Mouse (Mus musculus) forebrain, embryonic 11.5 days (tissue): ENCODE measurements at regions not wholly inside any gene's neighbourhood (a gene's known extent, or its start where the extent isn't known, plus 50 kb on each side); places are given as distances from the start of the nearest gene placed in this dataset.

ENCODE experiments used
- ATAC-seq: fragments of 200-750 bp; cut with Nextera tagmentation; replicated peaks from 2 replicates; pipeline ENCODE4 v1.8.0; 2017; ENCODE audit warnings: moderate TSS enrichment; ENCODE audit not compliant: low FRiP score
- DNase-seq: peaks from one replicate; pipeline ENCODE4 v3.0.0-alpha.2; 2017; ENCODE audit warnings: low spot score
- H3K27ac ChIP-seq: fragments of 300-500 bp; sonication (generic); 2 replicates; pipeline ENCODE4 v1.5.1; 2014; ENCODE audit warnings: low read depth, low read length
- H3K27me3 ChIP-seq: fragments of 300-500 bp; sonication (generic); 2 replicates; pipeline ENCODE4 v1.6.1; 2014; ENCODE audit warnings: mild to moderate bottlenecking, low read length, mixed read lengths; ENCODE audit not compliant: control insufficient read depth, insufficient read depth
- H3K36me3 ChIP-seq: fragments of 300-500 bp; sonication (generic); 2 replicates; pipeline ENCODE4 v1.6.1; 2014; ENCODE audit warnings: mild to moderate bottlenecking, low read length, moderate library complexity, mixed read lengths; ENCODE audit not compliant: control insufficient read depth, insufficient read depth
- H3K4me1 ChIP-seq: fragments of 300-500 bp; sonication (generic); replicated peaks from 2 replicates; pipeline ENCODE4 v1.6.1; 2014; ENCODE audit warnings: low read length, mixed read lengths; ENCODE audit not compliant: control insufficient read depth, insufficient read depth
- H3K4me2 ChIP-seq: fragments of 300-500 bp; sonication (generic); 2 replicates; pipeline ENCODE4 v1.6.1; 2014; ENCODE audit warnings: low read depth, mild to moderate bottlenecking, low read length, moderate library complexity, mixed read lengths; ENCODE audit not compliant: severe bottlenecking
- H3K4me3 ChIP-seq: fragments of 300-500 bp; sonication (generic); 2 replicates; pipeline ENCODE4 v1.5.1; 2014; ENCODE audit warnings: low read depth, low read length
- H3K9ac ChIP-seq: fragments of 300-500 bp; sonication (generic); 2 replicates; pipeline ENCODE4 v1.6.1; 2014; ENCODE audit warnings: low read length
- H3K9me3 ChIP-seq: fragments of 300-500 bp; sonication (generic); 2 replicates; pipeline ENCODE4 v1.6.1; 2016; ENCODE audit warnings: low read length, mixed read lengths; ENCODE audit not compliant: control insufficient read depth
- WGBS: fragments of 180-500 bp; shearing (Covaris S2); extraction: QIAGEN DNeasy Blood & Tissue Kit; methylation state at CpG from one replicate; pipeline ENCODE4 v1.1.7; 2014; 5-methylcytosine and 5-hydroxymethylcytosine counted together

DNA sequence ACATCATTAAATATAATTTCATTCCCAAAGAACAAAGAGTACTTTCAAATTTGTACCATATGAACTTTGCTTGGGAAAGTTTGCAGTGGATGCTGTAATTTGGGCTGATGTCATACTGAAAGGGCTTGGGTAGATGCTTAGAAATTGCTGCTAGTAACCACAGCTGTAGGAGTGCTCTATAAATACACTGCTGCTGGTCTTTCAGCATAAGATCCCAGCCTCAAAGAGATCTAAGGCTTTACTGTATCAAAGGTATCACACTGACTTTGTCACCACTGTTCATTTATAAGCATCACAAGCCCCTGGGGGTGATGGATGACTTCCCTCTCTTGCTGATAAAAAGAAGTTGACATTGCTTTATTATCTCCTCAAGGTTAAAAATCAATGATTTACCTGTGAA, 497.2 kb downstream of the Pla2g4a start:
- ATAC-seq (no peak), DNase-seq (no peak)
- H3K9ac ChIP-seq = no peak overlapping the region
- no peaks in the 10 kb centered on the region for H3K27me3 ChIP-seq
- no peaks in the 10 kb centered on the region for H3K9me3 ChIP-seq
- no peak overlapping the region for H3K4me2 ChIP-seq
- no peaks in the 10 kb centered on the region for H3K36me3 ChIP-seq
- H3K4me1 ChIP-seq = no peaks in the 10 kb centered on the region
- no peak overlapping the region for H3K4me3 ChIP-seq
- H3K27ac ChIP-seq = no peak overlapping the region

DNA sequence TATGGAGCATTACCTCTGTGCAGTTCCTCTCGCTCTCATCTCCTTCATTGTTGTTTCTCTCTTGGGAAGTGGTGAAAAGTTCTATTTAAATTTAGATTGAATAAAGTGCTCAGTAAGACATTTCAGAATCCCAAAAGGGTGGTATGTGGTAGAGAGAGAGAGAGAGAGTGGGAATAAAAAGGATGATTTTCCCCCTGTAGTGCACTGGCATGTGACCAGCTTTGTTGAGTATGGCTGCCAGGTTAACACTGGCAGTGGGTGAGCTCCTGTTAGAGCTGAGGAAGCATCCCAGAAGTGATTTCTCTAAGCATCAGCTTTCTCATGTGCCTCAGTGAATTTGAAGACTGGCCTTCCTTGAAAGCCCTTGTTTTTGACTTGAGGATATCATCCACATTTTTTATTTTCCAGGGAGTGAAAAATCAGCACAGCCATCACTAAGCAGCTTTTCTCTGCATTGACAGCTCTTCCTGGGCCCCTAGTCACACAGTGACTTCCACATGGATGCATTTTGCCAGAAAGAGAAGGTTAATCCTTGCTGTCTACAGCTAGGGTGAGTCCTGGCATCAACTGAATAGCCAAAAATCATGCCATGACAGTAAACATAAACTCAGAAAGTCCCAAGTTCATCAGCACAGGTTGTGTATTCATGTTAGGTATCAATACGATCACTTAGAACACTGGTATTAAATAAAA, 511.1 kb downstream of the Pla2g4a start:
- no peak for ATAC-seq

GRCm38 (mm10) chr1:149448516-149448915, 512.6 kb downstream of the Pla2g4a start:
- WGBS = 81% methylated on average over 5 of the region's 5 CpGs
- Histone ChIP-seq H3K27ac (no peak overlapping the region), H3K4me3 (no peak overlapping the region), H3K27me3 (no peaks in the 10 kb centered on the region), H3K9ac (no peak overlapping the region), H3K4me1 (no peaks in the 10 kb centered on the region), H3K36me3 (no peaks in the 10 kb centered on the region), H3K9me3 (no peaks in the 10 kb centered on the region), H3K4me2 (no peak overlapping the region)
- ATAC-seq (no peak), DNase-seq (no peak)

More for the DNA sequence above, 511.1 kb downstream of the Pla2g4a start:
- Histone ChIP-seq H3K4me2 (no peak overlapping the region), H3K9ac (no peak overlapping the region), H3K27me3 (no peaks in the 10 kb centered on the region), H3K9me3 (no peaks in the 10 kb centered on the region), H3K27ac (no peak overlapping the region), H3K4me1 (no peaks in the 10 kb centered on the region), H3K36me3 (no peaks in the 10 kb centered on the region), H3K4me3 (no peak overlapping the region)
- 93% methylated on average over 2 of the region's 2 CpGs for WGBS
- no peak for DNase-seq

DNA sequence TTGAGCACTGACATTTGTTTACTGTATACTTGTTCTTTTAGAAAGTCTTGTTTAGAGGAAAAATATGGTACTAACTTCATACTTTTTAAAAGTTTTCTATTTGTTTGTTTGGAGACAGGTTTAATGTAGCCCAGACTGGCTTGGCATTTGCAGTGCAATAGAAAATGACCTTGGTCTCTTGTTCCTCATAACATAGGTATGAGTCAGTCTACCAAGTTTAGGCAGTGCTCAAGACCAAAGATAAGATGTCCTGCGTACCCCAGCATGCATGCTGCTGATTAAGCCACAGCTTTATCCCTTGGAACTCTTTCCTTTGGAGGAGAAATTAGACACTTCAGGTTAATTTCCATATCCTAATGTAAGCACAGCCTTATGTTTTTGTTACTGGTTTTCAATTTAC, 550.1 kb downstream of the Pla2g4a start:
- Histone ChIP-seq H3K27ac (no peak overlapping the region), H3K9ac (no peak overlapping the region), H3K9me3 (no peaks in the 10 kb centered on the region), H3K27me3 (no peaks in the 10 kb centered on the region), H3K4me1 (no peaks in the 10 kb centered on the region), H3K36me3 (no peaks in the 10 kb centered on the region), H3K4me3 (no peak overlapping the region), H3K4me2 (no peak overlapping the region)
- ATAC-seq = no peak
- 86% methylated on average over 1 of the region's 1 CpGs for WGBS
- DNase-seq = no peak

- H3K4me1 ChIP-seq = no peaks in the 10 kb centered on the region
- no peak overlapping the region for H3K27ac ChIP-seq
- no peaks in the 10 kb centered on the region for H3K27me3 ChIP-seq
- H3K9me3 ChIP-seq = no peaks in the 10 kb centered on the region
- no peaks in the 10 kb centered on the region for H3K36me3 ChIP-seq
- no peak overlapping the region for H3K4me3 ChIP-seq
- H3K4me2 ChIP-seq = no peak overlapping the region
- no peak for ATAC-seq
- H3K9ac ChIP-seq = no peak overlapping the region
- no peak for DNase-seq
- WGBS = 57% methylated on average over 1 of the region's 1 CpGs
Measured at GRCm38 (mm10) chr1:149405367-149405766, 555.7 kb downstream of the Pla2g4a start.

GRCm38 (mm10) chr1:149388706-149389105, 572.4 kb downstream of the Pla2g4a start:
- WGBS = 86% methylated on average over 3 of the region's 3 CpGs
- no peak overlapping the region for H3K4me3 ChIP-seq
- ATAC-seq = no peak

GRCm38 (mm10) chr1:149351338-149351907, 609.7 kb downstream of the Pla2g4a start:
- no peaks in the 10 kb centered on the region for H3K9me3 ChIP-seq
- H3K4me1 ChIP-seq = no peaks in the 10 kb centered on the region
- no peak overlapping the region for H3K27ac ChIP-seq
- no peak overlapping the region for H3K9ac ChIP-seq
- DNase-seq (no peak), ATAC-seq (no peak)
- no peak overlapping the region for H3K4me2 ChIP-seq
- H3K36me3 ChIP-seq = no peaks in the 10 kb centered on the region
- no peak overlapping the region for H3K4me3 ChIP-seq
- no peaks in the 10 kb centered on the region for H3K27me3 ChIP-seq

More at GRCm38 (mm10) chr1:149388706-149389105, 572.4 kb downstream of the Pla2g4a start:
- no peak overlapping the region for H3K9ac ChIP-seq
- H3K27me3 ChIP-seq = no peaks in the 10 kb centered on the region
- H3K9me3 ChIP-seq = no peaks in the 10 kb centered on the region
- no peak overlapping the region for H3K4me2 ChIP-seq
- no peaks in the 10 kb centered on the region for H3K36me3 ChIP-seq
- no peak for DNase-seq
- no peak overlapping the region for H3K27ac ChIP-seq
- H3K4me1 ChIP-seq = no peaks in the 10 kb centered on the region

DNA sequence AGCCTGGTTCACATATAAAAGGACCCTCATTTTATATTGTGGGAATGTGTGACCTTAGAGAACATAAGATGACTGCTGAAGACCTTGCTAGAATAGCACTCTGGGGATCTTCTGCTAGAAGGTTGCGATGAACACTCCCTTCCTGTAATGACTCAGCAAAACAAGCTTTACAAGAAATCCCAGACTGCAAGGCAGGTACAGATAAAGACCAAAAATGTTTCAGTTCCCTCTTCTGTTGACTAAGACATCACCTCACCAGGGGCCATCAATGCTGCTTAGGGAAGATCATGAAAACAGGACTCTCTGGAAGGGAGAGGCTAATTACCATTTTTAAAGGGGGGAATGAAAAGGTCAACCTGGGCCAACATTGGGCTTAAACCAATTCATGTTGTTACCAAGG, 613.7 kb downstream of the Pla2g4a start:
- DNase-seq = no peak
- H3K36me3 ChIP-seq = no peaks in the 10 kb centered on the region
- 90% methylated on average over 1 of the region's 1 CpGs for WGBS
- no peak overlapping the region for H3K4me3 ChIP-seq
- no peaks in the 10 kb centered on the region for H3K9me3 ChIP-seq
- ATAC-seq = no peak
- H3K4me1 ChIP-seq = no peaks in the 10 kb centered on the region
- H3K27ac ChIP-seq = no peak overlapping the region
- no peak overlapping the region for H3K9ac ChIP-seq
- no peaks in the 10 kb centered on the region for H3K27me3 ChIP-seq
- no peak overlapping the region for H3K4me2 ChIP-seq

DNA sequence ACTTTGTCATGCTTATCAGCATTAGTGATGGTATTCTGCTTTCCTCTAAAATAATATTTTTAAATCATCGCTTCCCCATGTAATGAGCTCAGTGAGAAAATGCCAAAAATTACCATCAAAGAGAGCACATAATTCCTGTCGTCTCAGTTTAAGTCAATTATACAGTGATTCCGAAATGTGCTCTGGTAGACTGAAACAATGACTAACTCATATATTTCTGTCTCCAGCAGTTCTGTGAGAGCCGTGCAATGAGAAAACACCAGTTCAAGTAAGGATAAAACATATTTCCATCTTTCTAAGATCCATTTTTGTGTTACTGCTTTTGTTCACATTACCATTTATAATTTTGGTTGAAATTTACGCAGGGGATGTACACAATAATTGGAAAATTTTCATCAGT, 622.9 kb downstream of the Pla2g4a start:
- Histone ChIP-seq H3K4me3 (no peak overlapping the region), H3K36me3 (no peaks in the 10 kb centered on the region), H3K27me3 (no peaks in the 10 kb centered on the region), H3K4me1 (no peaks in the 10 kb centered on the region), H3K9me3 (no peaks in the 10 kb centered on the region), H3K9ac (no peak overlapping the region), H3K4me2 (no peak overlapping the region), H3K27ac (no peak overlapping the region)
- WGBS = 93% methylated on average over 5 of the region's 5 CpGs
- DNase-seq (no peak), ATAC-seq (no peak)
